Mouse (Mus musculus) c-Kit-negative CD71-positive TER-119-positive erythroid progenitor cells, embryonic 14.5 days (primary cell): ENCODE measurements around the gene Ankrd11.

Experiments used
- DNase-seq: peaks from one replicate; pipeline ENCODE4 v3.0.0-alpha.2; 2013; ENCODE audit warnings: low read depth, low spot score

Ankrd11 gene

DNA sequence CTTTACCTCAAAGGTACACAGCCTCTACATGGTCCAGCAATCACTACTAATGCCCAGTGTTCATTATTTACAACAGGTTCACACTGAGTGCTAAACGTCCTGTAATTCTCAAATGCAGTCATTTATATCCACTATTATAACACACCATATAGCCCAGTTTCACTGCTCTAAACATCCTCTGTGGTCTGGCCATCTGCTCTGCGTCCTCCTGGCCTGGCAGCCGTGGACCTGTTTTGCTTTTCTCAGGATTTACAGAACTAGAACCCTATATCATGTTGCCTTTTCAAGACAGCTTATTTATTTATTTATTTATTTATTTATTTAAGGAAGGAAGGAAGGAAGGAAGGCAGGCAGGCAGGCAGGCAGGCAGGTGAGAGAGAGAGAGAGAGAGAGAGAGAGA is 114.2 kb downstream of the Ankrd11 start:
- no peak for DNase-seq

DNA sequence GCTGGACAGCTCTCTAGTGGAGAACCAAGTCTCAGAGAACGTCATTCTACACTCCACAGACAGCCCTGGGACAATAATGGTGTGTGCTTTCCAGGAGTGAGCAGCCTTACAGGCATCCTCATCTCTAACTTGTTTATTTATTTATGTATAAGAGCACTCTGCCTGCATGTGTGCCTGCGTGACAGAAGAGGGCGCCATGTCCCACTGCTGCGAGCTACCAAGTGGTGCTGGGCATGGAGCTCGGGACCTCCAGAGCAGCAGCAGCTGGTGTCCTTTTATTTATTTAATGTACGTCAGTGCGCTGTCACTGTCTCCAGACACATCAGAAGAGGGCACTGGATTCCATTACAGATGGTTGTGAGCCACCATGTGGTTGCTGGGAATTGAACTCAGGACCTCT is 115.3 kb downstream of the Ankrd11 start:
- DNase-seq = no peak

GRCm38 (mm10) chr8:122925939-122926722 is 115.9 kb downstream of the Ankrd11 start:
- no peak for DNase-seq

- DNase-seq = no peak
Measured at GRCm38 (mm10) chr8:122924091-122924490, 118.0 kb downstream of the Ankrd11 start.

- DNase-seq = no peak
Measured at GRCm38 (mm10) chr8:122923431-122924090, 118.5 kb downstream of the Ankrd11 start.

GRCm38 (mm10) chr8:122922945-122923344 is 119.1 kb downstream of the Ankrd11 start:
- DNase-seq = no peak

DNA sequence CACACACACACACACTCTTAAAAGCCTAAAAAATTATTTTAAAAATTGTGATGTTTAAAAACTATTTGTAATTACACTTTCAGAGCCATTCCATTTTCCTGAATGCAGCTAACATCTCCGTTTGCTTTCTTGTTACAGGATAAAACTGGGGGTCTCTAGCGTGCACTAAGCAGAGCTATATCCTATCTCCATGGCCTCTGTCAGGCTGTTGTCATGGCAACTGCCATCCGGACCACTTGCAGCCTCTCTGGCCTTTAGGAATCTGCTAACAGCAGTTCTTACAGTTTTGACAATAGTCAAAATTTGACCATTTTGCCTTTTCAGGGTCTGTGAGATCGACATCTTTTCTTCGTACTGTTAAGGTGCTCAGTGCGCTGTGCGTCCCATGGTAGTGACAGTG is 121.2 kb downstream of the Ankrd11 start:
- DNase-seq = no peak

DNA sequence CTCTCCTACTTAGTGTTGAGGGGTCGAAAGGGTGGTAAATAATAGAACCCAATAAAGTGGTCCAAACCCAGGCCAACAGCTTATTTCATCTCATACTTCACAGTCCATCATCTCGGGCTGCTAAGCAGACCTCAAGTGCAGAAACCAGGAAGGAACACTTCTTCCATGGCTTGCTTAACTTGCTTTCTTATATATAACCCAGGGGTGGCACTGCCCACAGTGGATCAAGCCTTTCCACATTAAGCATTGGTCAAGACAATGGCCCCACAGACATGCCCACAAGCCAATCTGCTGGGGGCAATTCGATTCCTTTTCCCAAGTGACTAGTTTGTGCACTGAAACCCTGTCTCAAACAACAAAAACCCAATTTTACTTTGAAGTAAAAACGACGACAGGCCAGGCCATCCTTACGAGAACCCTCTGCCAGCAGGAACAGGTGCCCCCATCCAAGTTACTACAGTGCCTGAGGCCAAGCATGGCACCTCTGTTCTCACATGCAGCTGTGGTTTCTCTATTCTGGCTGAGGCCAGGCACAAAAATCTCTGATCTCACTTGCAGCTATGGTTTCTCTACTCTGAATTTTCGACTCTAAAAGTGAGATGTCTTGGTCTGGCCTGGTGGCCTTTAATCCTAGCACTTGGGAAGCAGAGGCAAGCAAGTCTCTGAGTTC is 123.5 kb downstream of the Ankrd11 start:
- DNase-seq = no peak

- no peak for DNase-seq
Measured at GRCm38 (mm10) chr8:122917531-122918392, 124.3 kb downstream of the Ankrd11 start.

DNA sequence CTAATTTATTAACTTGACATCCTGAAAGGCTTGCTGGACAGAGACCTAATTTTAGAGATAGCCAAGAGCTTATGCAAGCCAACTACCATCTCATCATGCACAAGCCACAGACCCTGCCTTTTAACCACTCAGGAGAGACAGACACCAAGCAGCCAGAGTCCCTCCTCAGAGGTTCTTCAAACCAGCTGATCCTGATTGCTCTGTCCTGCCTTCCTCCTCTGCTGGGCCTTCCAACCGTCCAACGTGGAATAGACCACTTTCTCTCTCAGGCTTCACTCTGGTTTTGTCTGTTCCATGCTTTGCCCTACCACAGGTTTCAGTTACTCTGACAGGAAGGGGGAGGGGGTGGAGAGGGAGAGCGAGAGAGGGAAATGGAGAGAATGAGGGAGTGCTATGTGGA is 125.3 kb downstream of the Ankrd11 start:
- no peak for DNase-seq

- no peak for DNase-seq
Measured at GRCm38 (mm10) chr8:122912871-122913270, 129.2 kb downstream of the Ankrd11 start.

DNA sequence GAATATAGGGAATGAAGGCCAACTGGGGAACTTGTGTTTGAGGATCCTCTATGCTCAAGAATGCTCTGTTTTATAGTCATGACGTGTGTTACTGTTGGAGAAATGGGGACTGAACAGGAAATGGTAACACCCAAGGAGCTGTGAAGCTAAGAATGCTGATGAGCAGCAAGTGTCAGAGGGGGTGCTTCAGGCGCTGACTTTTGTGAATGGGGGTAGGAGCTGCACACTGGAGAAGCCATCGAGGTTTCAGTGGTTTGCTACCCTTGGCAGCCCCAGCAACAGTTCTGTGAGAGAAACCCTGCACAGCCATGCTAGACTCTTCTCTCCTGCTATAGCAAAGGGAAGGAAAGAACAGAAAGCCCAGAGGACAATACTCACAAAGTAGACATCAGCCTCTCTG is 129.9 kb downstream of the Ankrd11 start:
- DNase-seq = no peak

DNA sequence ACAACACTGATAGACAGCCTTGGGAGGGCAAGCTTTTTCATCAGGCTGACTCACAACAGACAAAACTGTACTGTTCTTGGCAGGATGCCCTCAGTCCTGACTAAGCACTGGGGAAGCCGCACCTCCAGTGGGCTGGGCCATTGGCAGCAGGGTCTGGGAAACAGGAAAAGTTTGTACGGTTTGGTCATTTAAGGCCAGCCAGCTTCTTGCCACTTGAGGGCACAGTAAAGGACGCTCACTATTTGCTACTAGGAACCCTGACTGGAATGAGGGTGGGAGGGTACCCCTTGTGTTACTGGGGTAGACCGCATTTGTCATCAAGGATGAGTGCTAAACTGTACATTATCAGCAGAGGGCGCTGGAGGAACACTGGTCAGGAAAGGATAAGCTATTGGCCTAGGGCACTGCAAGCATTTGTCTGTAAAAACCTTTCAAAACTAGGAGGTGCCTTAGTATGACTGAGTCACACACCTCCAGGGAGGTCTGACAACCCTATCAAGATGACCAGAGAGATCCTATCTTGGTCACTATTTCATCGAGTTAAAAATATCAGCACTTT is 135.5 kb downstream of the Ankrd11 start:
- DNase-seq = peak; percentile 57

DNA sequence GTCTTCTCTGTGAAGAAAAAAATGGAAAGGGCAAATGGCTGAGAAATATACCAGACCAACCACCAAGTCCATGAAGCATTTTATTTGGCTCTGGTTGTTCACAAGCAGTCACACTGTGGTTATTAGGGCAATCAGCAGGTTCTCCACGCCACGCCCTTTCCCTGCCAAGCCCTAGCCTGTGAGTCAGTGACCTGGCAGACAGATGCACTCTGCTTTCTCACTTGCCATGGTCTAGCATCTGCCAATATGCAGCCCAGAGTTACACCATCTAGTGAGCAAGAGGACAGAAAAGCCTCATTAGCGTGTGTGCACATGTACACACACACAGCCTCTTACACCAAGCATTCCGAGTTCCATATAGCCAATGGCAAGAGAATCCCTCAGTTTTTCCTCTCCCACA is 136.7 kb downstream of the Ankrd11 start:
- DNase-seq = no peak

DNA sequence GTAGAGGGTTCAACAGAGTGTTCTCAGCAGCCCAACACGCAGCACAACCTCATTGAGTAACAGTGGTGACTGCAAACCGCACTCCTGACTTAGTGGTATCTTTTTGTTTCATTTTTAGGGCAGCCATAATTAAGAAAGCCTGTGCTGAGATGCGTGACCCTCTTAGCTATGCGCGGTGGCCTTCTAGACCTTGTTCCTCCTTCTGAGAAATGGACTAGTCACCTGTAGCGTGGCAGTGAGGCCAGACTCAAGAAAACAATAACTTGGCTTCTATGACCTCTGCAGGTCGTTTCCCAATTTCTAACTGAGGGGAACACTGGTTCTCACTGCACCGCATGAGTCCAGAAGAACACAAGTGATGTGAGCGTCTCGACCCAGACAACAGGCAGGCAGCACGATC is 137.6 kb downstream of the Ankrd11 start:
- DNase-seq = no peak

DNA sequence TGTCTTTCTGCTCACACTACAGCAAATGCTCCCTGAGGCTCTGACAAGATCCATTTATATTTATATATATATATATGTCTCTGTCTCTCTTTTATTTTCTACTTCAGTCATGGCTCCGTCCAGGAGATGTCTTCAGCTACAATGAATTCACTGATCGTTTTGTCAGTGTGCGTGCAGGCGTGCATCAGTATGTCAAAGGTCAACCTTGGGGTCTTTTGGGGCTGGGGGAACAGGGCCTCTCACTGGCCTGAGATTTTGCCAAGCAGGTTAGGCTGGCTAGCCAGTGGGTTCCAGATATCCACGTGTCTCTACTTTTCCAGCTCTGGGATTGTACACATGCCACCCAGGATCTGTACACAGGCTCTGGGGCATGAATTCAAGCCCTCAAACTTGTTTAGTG is 139.1 kb downstream of the Ankrd11 start:
- no peak for DNase-seq

DNA sequence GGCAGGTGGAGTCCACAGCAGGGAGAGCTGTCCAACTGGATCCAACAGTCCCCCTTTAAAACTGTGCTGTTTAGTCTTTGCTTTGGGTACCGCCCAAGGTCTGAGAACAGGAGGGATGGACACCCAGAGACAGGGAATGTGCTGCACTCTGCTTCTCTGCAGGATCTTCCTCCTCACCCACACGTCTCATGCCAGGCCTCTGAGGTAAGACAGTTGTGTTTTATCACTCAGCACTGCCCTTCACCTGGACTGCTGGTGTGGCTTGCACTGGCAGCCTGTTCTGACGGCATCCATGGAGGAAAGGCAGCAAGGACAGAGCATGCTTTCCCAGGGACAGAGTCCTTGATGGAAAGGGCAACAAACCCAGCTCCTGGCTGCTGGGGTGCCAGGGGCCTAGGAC is 139.5 kb downstream of the Ankrd11 start:
- no peak for DNase-seq

DNA sequence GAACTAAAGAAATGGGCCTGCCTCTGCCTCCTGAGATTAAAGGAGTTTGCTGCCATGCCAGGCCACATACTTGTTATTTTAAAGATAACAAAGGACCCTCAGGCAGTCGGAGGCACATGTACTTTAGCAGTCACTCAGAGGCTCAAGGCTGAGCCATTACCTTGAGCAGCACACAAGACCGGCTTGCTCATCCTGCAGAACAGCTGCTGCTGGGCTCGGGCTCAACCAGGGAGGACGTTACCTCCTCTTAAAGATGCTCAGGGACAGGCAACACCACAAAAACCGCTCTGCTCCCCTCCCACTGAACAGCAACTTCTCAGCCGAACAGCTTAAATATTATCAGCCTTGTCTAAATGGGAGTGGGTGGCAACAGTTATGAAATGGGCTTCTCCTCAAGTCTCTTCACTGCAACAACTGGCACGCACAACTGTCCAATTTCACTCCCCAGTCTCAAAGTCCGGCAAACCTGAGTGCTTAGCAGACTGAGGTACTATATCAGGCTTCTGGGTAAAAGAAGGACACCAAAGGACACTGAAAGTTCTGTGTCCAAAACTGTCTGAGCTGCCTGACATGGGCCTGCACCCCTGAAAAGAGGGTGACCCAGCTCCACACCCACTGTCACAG is 140.1 kb downstream of the Ankrd11 start:
- DNase-seq = no peak

- DNase-seq = no peak
Measured at GRCm38 (mm10) chr8:122901476-122901875, 140.6 kb downstream of the Ankrd11 start.

DNA sequence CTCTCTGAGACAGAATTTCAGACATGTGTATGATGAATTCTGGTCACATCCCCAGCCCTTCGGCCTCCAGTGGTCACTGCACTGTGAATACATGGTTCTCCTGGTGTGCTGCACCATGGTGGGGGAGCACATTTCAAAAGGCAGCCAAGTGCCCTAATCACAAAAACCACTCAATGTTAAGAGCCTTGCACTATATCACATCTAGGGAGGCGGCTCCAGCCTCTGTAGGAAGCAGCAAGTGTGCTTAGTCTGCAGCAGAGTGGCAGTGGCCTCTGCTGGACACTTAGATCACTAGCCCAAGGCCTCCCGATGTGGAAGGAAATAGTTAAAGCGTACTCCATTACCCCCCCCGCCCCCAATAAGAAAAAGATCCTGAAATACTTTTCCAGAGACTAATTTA is 143.0 kb downstream of the Ankrd11 start:
- no peak for DNase-seq

DNA sequence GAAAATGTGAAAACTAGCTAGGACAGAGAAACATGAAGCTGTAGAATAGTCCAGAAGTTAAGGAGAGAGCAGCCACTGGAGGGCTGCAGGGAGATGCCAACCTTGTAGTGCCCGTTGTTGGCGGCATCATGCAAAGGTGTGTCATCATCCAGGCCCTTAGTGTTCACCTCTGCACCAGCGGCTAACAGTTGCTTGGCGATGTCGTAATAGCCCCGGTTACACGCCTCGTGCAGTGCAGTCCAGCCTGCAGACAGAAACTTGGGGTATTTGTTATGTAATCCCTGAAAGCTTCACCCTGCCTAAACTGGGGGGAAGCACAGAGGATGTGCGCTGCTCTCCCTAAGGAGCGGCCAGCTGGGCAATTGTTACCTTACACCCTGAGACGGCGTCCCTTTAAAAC is 143.6 kb downstream of the Ankrd11 start:
- no peak for DNase-seq
